Mouse (Mus musculus) adrenal gland, postnatal 14 days (tissue): Measurements from ENCODE around the gene Prkg1. TPM values are rescaled to one million over a fixed set of nuclear protein-coding genes. Genes with fewer than 3 reads are reported as not detected.

Source experiments
- DNase-seq: peaks from one replicate; pipeline ENCODE4 v3.0.0; 2021; ENCODE audit warnings: mixed read lengths
- total RNA-seq: library from RNA; stranded (reverse); gene quantifications from 2 replicates; pipeline ENCODE4 v1.2.3, GENCODE M21; 2021

Gene Prkg1
- total RNA-seq, 1 experiment from 2014 or later = 8.8 TPM

DNA sequence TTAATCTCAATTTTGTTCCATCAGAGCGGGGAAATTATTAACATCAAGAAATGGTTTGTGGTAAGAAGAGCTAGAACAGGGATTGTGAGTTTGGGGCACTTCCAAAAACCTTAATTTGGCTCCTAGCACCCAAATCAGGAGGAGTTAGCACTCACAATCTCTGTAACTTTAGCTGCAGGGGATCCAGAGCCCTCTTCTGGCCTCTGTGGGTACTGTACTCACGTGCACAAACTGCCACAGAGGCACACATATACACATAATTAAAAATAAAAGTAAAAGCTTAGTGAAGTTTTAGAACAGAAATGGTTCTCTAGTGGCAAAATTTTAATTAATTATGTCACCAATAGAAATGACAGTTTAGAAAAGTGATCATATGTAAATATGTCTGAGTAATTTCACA is 614.9 kb downstream of the Prkg1 start:
- DNase-seq = no peak

- DNase-seq = no peak
These were observed 617.4 kb downstream of the Prkg1 start for GRCm38 (mm10) chr19:31147457-31147856.

DNA sequence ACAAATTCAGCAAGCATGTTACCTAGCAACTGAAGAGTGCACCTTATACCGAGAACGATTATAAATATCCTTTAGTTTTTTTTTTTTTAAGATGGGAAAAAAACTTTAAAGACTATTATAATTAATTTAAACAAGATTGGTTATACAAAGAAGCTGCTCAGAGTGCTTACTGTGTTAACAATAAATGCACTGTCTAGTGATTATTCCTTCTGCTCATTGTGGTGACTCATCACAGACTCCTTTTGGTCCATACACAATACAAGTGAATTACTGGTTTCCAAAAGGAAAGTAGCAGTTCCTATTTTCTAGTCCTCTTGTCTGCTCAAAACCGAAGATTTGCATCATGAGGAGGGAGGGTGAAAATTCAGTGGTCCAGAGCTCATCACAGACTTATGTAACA is 618.7 kb downstream of the Prkg1 start:
- no peak for DNase-seq

- DNase-seq = no peak
These were observed 622.9 kb downstream of the Prkg1 start for GRCm38 (mm10) chr19:31141905-31142304.

- DNase-seq = no peak
These were observed 628.5 kb downstream of the Prkg1 start for GRCm38 (mm10) chr19:31136316-31136715.

GRCm38 (mm10) chr19:31132614-31133013 is 632.2 kb downstream of the Prkg1 start:
- DNase-seq = no peak

- DNase-seq = no peak
These were observed 640.2 kb downstream of the Prkg1 start for GRCm38 (mm10) chr19:31124628-31125027.

DNA sequence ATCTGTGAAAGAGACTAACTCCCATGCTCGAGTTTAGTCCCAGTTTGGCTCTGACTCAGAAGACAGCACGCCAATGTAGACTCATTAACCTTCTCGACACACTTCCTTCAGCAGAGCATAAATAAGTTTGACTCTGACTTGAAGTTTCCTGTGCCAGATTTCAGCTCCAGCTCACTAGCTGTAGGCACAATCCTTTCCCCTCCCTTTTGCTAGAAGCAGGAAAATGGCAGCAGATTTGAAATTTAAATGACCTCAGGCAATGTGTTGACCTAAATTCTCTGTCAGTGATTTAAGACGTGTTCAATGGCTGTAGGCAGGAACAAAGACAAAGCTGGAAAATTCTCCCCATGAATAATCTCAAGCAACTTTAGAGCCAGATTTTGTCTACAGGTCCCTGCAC is 650.1 kb downstream of the Prkg1 start:
- no peak for DNase-seq

DNA sequence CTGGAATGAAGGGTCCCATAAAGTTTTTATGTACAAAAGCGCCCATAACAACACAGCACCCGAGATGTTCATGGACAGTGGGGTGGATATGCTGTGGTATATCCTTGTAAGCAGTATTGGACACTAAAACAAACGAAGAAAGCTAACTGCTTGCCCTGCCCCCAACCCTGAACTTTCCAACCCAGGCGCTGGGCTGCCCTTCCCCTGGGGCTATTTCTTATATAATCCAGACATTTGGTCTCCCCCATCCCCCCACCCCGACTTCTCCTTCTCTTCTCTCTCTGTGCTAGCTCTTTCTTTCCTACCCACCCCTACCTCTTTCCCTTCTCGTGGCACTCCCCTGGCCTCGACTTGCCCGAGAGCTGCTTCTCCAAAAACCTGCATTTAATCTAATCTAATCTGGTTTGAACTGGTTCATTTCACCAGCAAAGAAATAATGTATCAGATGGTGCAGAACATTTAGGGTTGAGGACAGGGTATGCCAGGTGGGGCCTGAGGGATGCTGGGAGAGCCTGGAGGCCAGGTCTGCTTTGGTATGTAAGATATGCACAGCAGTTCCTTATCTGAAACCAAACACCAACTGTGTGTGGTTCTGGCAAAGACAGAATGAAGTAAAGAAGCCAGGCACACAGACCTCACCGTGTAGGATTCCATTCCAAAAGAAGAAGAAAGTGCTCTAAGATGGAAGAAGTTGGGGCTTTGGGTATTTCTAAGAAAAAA is 657.8 kb downstream of the Prkg1 start:
- no peak for DNase-seq

DNA sequence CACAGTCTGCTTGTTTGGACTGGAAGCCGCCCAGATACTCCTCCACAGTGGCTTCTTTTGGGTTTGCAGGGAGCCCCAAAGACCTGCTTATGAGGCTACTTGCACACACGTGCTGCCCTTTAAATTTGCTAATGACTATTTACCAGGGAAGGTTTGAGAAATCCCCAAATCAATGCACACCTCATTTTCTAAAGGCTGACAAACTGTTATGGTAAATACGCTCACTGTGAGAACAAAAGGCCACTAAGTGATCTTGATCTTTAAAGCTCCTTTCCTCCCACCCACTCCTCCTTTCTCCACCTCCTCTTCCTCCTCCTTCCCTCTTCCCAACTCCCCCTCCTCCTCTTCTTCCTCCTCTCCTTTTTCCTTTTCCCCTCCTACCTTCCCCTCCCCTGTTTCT is 658.8 kb downstream of the Prkg1 start:
- no peak for DNase-seq

DNA sequence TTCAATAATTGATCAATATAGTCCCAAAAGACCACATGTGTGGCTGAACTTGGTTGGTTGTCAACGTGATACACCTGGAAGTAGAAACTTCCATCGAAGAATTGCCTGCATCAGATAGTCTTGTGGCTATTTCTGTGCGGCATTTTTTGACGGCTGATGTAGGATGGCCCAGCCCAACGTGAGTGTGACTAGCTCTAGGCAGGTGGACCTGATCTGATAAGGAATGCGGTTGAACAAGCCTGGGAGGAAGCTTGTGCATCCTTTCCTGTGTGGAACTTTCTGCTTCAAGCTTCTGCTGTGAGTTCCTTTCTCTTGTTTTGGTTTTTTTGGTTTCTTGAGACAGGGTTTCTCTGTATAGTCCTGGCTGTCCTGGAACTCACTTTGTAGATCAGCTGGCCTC is 660.1 kb downstream of the Prkg1 start:
- no peak for DNase-seq

DNA sequence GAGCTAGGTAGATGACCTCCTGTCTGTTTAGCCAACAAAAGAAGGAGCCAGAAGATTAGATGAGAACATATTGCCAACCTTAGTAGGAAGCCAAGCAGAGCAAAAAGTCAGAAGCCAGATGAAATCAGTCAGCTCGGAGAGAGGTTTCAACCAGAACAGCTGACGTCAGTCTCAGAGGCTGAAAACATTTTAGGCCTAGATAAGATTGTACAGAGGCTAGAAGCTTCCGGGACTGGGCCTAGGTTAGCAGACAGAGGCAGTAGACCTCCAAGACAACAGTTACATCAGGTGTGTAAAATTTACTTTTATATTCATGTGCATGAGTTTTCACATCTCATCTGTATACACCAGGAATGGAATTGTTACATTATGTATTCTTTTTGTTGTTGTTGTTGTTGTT is 665.5 kb downstream of the Prkg1 start:
- no peak for DNase-seq

DNA sequence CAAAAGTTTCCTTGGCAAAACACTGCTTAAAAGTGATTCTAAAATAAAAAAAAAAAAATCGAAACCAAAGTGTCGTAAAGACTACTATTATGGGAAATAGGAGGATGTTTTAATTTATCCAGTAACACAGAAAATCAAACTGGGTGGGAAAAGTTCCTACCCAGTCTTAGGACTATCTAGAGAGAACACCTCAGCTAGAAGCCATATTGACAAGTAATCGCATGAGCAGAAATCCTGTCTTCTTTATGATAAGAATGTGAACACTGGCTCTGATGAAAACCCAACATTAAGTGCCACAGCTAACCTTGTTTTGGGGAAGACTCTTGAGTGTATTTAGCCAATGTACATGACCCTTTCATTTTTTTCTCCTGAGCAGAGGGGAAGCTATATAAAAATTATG is 667.0 kb downstream of the Prkg1 start:
- DNase-seq = no peak

GRCm38 (mm10) chr19:31083761-31084160 is 681.1 kb downstream of the Prkg1 start:
- peak; percentile 12 for DNase-seq

DNA sequence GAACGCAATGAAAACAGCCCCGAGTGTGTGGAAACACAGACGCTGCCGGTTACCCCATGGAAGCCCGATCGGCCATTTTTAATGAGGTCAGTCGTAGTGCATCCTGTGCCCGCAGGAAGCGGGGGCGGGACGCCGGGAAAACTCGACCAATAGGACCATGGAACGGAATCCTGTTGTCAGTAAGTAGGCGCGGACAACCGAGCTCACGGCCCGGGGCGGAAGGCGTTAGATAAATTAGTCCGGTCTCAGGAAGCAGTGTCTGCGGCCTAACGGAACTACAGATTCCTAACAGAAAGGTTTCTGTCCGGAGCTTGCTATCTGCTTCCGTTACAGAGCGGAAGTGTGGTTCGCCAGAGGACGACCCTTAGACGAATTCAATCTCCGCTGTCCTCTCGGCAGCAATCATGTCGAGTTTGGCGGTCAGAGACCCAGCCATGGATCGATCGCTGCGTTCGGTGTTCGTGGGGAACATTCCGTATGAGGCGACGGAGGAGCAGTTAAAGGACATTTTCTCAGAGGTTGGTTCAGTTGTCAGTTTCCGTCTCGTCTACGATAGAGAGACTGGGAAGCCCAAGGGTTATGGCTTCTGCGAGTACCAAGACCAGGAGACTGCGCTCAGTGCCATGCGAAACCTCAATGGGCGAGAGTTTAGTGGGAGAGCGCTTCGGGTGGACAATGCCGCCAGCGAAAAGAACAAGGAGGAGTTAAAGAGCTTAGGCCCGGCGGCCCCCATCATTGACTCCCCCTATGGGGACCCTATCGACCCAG is 682.0 kb downstream of the Prkg1 start, which contains the start of gene Cstf2t:
Gene Cstf2t, plus strand, starts transcription at position 176 of the 768 bp plus-strand sequence.
- peak; percentile 99 for DNase-seq

DNA sequence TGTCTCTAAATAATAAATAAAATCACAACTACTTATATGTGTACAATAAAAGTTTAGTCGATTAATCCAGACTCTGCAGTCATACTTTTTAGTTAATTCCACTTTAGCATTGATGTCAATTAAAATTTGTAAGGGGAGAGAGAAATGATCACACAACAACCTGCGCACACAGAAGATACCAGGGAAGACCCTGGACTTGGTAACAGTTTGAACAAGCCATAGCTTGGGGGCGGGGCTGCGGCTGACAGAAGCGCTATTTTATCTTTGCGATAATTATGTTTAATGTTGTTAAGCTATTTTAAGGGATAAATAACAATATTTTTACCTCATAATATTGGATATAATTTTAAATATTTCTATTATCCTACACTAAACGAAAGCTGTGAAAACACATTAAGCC is 682.6 kb downstream of the Prkg1 start:
- no peak for DNase-seq

- DNase-seq = no peak
These were observed 686.6 kb downstream of the Prkg1 start for GRCm38 (mm10) chr19:31078241-31078640.

DNA sequence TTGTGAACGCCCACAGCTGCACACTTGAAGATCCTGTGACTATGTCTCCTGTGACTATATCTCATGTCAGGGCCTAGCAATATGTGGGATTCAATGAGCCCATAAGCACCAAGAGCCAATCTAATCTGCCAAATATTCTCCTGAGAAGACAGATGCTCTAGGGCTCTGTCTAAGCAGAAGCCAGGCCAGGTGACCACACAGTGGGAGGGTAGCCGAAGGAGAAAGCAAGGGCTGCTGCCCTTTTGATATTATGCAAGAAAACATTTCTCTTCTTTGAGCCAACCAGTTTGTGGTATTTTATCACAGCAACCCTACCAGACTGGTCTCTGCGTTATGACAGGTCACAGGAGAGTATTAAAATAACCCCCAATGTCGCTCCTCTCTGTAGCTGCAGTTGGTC is 688.7 kb downstream of the Prkg1 start:
- no peak for DNase-seq

GRCm38 (mm10) chr19:31074717-31075063 is 690.1 kb downstream of the Prkg1 start:
- no peak for DNase-seq

DNA sequence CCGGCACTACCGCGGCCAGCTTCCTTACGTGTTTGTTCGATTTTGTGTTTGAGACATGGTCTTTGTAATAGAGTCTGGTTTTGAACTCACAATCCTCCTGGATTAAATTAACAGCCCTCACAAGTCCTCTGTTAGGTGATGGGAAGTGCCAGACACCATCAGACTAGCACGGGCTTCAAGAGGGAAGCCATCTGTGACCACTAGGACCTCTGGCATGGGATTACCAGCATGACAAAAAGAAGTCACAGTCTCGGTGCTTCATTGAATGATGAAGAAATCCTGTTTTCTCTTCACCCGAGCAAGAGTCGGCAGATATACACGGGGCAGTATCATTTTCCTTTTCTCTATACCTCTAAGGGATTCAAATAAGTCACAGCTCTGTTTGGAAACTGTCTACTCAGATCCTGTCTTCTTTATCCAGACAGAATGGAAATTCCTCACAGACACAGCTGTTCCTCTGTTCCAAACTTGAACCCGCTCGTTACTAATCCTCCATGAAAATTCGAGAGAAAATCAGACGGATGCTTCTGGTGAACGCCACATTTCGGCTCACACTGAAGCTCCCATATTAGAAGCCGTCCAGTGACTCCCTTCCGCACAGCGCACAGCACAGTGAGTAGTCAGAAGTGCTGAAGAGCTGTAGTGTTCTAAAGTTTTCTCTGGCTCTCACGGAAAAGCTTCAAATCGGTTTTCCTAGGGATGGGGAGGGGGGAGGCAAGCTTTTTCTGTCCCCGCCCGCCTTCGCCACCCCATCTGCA is 690.7 kb downstream of the Prkg1 start:
- DNase-seq = no peak

DNA sequence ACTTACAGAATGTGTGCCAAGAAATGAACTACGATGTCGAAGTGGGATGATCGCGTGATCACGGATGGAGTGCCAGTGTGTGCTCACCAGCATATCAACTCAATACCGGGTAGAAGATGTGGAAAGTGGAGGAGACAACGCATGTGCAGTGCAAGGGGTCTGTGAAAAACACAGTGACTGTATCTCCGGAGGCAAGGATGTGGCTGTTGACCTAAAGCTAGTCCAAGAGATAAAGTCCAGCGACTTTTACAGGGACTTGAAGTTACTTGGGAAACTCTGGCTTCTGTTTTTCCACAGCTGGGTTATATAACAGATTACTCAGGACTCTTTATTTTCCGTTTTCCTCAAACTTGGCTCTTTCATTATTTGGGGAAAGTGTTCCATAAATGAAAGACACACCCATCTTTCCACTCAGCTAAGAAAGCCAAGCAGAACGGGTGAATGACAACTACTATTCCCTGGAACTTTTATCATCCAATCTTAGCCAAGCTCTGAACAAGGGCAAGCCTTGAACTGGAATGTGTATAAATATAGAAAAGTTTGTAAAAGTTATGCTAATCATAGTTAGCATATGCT is 699.5 kb downstream of the Prkg1 start:
- DNase-seq = no peak

- DNase-seq = no peak
These were observed 700.1 kb downstream of the Prkg1 start for GRCm38 (mm10) chr19:31064740-31065139.

GRCm38 (mm10) chr19:31046601-31047000 is 718.2 kb downstream of the Prkg1 start:
- peak; percentile 5 for DNase-seq
